ENCODE assay signal across 23 mouse cellular contexts in the genomic region with DNA sequence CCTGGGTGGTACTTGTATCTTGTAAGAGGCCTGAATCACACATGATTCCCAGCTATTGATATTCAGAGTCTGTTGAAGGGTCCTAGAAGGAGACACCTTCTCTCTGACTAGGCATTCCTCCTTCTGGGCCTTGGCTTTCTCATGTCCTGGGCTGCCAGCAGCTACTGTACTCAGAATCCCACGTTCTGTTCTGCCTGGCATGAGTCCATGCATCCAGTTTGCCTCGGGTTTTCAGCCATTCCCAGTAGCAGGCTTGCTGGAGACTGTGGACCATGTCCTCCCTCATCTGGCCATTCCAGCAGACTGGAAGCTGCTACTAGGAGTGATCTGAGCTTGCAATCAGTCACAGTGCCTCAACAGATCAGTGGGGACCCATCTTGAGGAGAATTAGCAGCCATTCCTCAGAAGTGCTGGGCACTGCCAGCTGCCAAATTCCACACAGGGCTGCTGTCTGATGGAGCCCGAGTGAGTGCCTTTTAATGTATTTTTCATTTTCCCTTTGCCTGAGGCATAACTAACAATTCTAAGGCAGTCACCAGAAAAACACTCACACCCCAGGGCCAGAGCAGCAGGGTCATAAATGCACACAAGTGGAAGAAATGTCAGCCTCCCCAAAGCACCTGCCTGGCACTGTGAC. TPM values are rescaled to one million over a fixed set of nuclear protein-coding genes. Genes with fewer than 3 reads are reported as not detected.
DNase-seq lines count a peak whose midpoint lies in the region; ATAC-seq and TF ChIP-seq lines count a peak whose summit lies in the region.
"Had no signal": no experiment of that assay in that cellular context is flagged by ENCODE, and none has a peak within 500 bp of the region (broad histone marks: within the 10 kb centered on the region; RNA-seq: fewer than 3 reads in every experiment).

No protein-coding gene starts in this region.

- ATAC-seq in hindbrain, postnatal 0 days: no peak
- ATAC-seq in hindbrain, embryonic 13.5 days (ENCODE audit: low FRiP score): no peak

- H3K36me3 ChIP-seq in hindbrain, postnatal 0 days (ENCODE audit: insufficient read depth, low read length): no peaks in the 10 kb centered on the region
- no peaks in the 10 kb centered on the region for H3K36me3 ChIP-seq in hindbrain, embryonic 13.5 days
- H3K36me3 ChIP-seq: midbrain, embryonic 10.5 days had no signal

- H3K9me3 ChIP-seq in hindbrain, postnatal 0 days (ENCODE audit: low read length): 0 out of 2 replicates have a peak, but pooled peaks cover 2% of the 10 kb centered on the region
- H3K9me3 ChIP-seq in hindbrain, embryonic 13.5 days: peaks cover 10% of the 10 kb centered on the region

- H3K27me3 ChIP-seq in hindbrain, postnatal 0 days (ENCODE audit: insufficient read depth, low read length): no peaks in the 10 kb centered on the region
- H3K27me3 ChIP-seq in hindbrain, embryonic 13.5 days: no peaks in the 10 kb centered on the region

- 0 out of 2 replicates have a peak overlapping the region, but pooled peaks have one; percentile 4 for H3K27ac ChIP-seq in hindbrain, postnatal 0 days
- H3K27ac ChIP-seq in hindbrain, embryonic 13.5 days: no peak overlapping the region
- H3K27ac ChIP-seq: midbrain, embryonic 10.5 days had no signal

- TF ChIP-seq CTCF in hindbrain, postnatal 0 days (IDR thresholded peaks at IDR 0.05; ENCODE audit: low read depth): no peak

- peak; percentile 28 to 34 for DNase-seq in cerebellum, adult 18-20 months
- DNase-seq in cerebellum, adult 11 months: no peak
- no peak for DNase-seq in hindbrain, postnatal 0 days (ENCODE audit: low spot score)
- DNase-seq in right cerebral cortex, postnatal 4 days: peak; percentile 29
- no peak for DNase-seq in right cerebral cortex, adult 18-20 months
- no peak for DNase-seq in urinary bladder, postnatal 14 days (ENCODE audit: low spot score)
- DNase-seq in layer of hippocampus, adult 8-10 months (ENCODE audit: low spot score in 2 of 2): no peak
- DNase-seq: adrenal gland, adult 2 months; gastrocnemius, postnatal 36 days; heart, postnatal 14 days; lung, adult 2 months; lung, postnatal 4 days; right cerebral cortex, postnatal 25 days; thymus, postnatal 25 days had no signal

- no peak overlapping the region for H3K9ac ChIP-seq in hindbrain, postnatal 0 days (replicated peaks; ENCODE audit: low read length)
- no peak overlapping the region for H3K9ac ChIP-seq in hindbrain, embryonic 13.5 days

- H3K4me1 ChIP-seq in hindbrain, postnatal 0 days (ENCODE audit: insufficient read depth, low read length): 0 out of 2 replicates have a peak, but pooled peaks cover 3% of the 10 kb centered on the region
- H3K4me1 ChIP-seq in hindbrain, embryonic 13.5 days (replicated peaks): peaks cover 10% of the 10 kb centered on the region

- H3K4me2 ChIP-seq in hindbrain, postnatal 0 days (ENCODE audit: low read depth, low read length): no peak overlapping the region
- no peak overlapping the region for H3K4me2 ChIP-seq in hindbrain, embryonic 13.5 days
- H3K4me2 ChIP-seq: heart, embryonic 11.5 days had no signal

- 26% methylated on average over 3 of the region's 3 CpGs for WGBS in hindbrain, postnatal 0 days
- 47% methylated on average over 3 of the region's 3 CpGs for WGBS in hindbrain, embryonic 13.5 days

- no peak overlapping the region for H3K4me3 ChIP-seq in hindbrain, postnatal 0 days (ENCODE audit: low read length)
- H3K4me3 ChIP-seq in hindbrain, embryonic 13.5 days: no peak overlapping the region
- H3K4me3 ChIP-seq: midbrain, embryonic 10.5 days; myocyte had no signal

RNA-seq across cellular contexts. Expression of gene Gm21663, which starts 52.3 kb away (rescaled TPM):
- total RNA-seq in hindbrain, postnatal 0 days (2014; rRNA removed): 0.32 TPM in 1 of 2 replicates, not detected in the other
- polyA plus RNA-seq in hindbrain, postnatal 0 days (2015; fragmentation: Nextera tagmentation; extraction: Ambion mirVana): 0.18 TPM in 1 of 2 replicates, not detected in the other
- 0.17 TPM in 1 of 2 replicates, not detected in the other for polyA plus RNA-seq in hindbrain, embryonic 13.5 days (2015; fragmentation: Nextera tagmentation; extraction: Ambion mirVana)
- total RNA-seq in layer of hippocampus, adult 8-10 months (2022): not detected
- total RNA-seq: gastrocnemius, postnatal 36 days; heart, postnatal 14 days; layer of hippocampus, postnatal 36 days; left cerebral cortex, postnatal 36 days; liver, adult 2 months; MEL had no signal
- polyA plus RNA-seq: adrenal gland, adult 2 months; kidney, embryonic 14.5 days; liver, adult 2 months; lung, adult 2 months; myocyte had no signal

Comparison
In these comparisons a context has a peak if more than half of its experiments do, and no peak if none do; other contexts are left out.
1. DNase-seq: peak in cerebellum, adult 18-20 months (2 of 2) and right cerebral cortex, postnatal 4 days (single experiment); none in cerebellum, adult 11 months (single experiment), hindbrain, postnatal 0 days (single experiment), right cerebral cortex, adult 18-20 months (single experiment), urinary bladder, postnatal 14 days (single experiment) and layer of hippocampus, adult 8-10 months (0 of 2).